Mouse (Mus musculus): ENCODE data around the gene Ubqlnl. TPM values are rescaled to one million over a fixed set of nuclear protein-coding genes. Genes with fewer than 3 reads are reported as not detected.

The Ubqlnl gene
- total and polyA plus RNA-seq, 2 experiments, result not detected

DNA sequence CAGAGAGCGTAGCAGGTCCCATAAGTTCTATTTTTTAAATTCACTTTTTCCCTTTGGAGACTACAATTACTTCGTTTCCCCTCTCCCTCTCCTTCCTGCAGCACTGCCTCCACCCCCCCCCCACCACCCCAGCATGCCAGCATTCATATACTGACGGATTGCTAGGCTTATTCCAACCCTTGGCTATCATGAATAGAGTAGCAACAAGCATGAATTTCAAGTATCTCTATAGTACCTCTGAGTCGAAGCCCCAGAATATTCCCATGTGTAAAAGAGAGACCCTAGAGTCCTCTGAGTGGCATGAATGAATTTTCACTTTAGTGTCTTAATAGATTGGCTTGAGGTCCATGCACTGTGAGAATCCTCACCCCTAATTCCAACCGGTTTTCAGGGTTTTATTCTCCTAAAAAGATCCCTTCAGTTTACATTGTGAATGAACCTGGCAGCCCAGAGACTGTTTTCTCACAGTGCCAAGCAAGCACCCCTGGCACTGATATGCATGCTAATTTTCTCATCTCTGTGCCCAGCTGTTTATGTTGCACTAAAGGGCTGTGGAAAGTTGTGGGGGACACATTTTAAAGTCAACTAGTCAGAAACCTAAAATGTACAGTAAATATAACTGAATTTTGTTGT, 28.2 kb upstream of the Ubqlnl start:
- Histone ChIP-seq H3K79me2 (ENCODE audit: control insufficient read depth, insufficient read depth, low read length) (no peaks in the 10 kb centered on the region), H3K9ac (ENCODE audit: low read depth, low read length) (no peak overlapping the region), H3K4me1 (ENCODE audit: control insufficient read depth, insufficient read depth, low read length) (no peaks in the 10 kb centered on the region), H3K27ac (replicated peaks; ENCODE audit: insufficient read depth, low read depth, low read length) (no peak overlapping the region), H3K36me3 (ENCODE audit: control insufficient read depth, insufficient read depth, low read length) (no peaks in the 10 kb centered on the region), H3K27me3 (ENCODE audit: control insufficient read depth, insufficient read depth, low read length) (no peaks in the 10 kb centered on the region), H3K4me3 (ENCODE audit: insufficient read depth, low read depth, low read length) (no peak overlapping the region)
- no peak for TF ChIP-seq CTCF (IDR thresholded peaks at IDR 0.05; ENCODE audit: low read depth, low read length)
- no peak for TF ChIP-seq POLR2A (IDR thresholded peaks at IDR 0.05; ENCODE audit: extremely low read depth, insufficient read depth, low read length)
- no peak for DNase-seq (ENCODE audit: extremely low read depth, low read depth, low spot score)
- WGBS, result 67% methylated on average over 5 of the region's 5 CpGs

DNA sequence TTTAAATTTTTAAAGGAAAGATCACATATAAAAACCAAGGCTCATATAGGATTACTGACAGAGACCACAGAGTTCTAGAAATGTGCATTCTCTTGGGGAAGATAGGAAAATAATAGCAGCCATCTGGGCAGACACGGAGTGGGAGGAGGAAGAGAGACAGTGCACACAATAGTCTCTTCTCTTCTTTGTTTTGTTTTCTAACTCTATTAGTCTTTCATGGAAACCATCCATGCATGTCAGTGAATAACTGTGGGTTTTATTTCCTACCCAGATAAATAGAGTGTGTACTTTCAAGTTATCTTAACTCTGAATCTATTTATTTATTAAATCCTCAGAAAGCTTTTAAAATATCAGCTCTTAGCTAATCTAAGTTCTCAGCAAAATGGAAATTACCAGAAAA, 24.7 kb upstream of the Ubqlnl start:
- H3K4me3 ChIP-seq (ENCODE audit: insufficient read depth, low read depth, low read length), result no peak overlapping the region
- no peaks in the 10 kb centered on the region for H3K27me3 ChIP-seq (ENCODE audit: control insufficient read depth, insufficient read depth, low read length)
- no peaks in the 10 kb centered on the region for H3K4me1 ChIP-seq (ENCODE audit: control insufficient read depth, insufficient read depth, low read length)
- no peak for TF ChIP-seq POLR2A (IDR thresholded peaks at IDR 0.05; ENCODE audit: extremely low read depth, insufficient read depth, low read length)
- TF ChIP-seq CTCF (IDR thresholded peaks at IDR 0.05; ENCODE audit: low read depth, low read length), result no peak
- WGBS, result 79% methylated on average over 1 of the region's 1 CpGs
- H3K79me2 ChIP-seq (ENCODE audit: control insufficient read depth, insufficient read depth, low read length), result no peaks in the 10 kb centered on the region
- no peak overlapping the region for H3K9ac ChIP-seq (ENCODE audit: low read depth, low read length)
- DNase-seq (ENCODE audit: extremely low read depth, low read depth, low spot score), result no peak
- no peaks in the 10 kb centered on the region for H3K36me3 ChIP-seq (ENCODE audit: control insufficient read depth, insufficient read depth, low read length)
- no peak overlapping the region for H3K27ac ChIP-seq (replicated peaks; ENCODE audit: insufficient read depth, low read depth, low read length)

DNA sequence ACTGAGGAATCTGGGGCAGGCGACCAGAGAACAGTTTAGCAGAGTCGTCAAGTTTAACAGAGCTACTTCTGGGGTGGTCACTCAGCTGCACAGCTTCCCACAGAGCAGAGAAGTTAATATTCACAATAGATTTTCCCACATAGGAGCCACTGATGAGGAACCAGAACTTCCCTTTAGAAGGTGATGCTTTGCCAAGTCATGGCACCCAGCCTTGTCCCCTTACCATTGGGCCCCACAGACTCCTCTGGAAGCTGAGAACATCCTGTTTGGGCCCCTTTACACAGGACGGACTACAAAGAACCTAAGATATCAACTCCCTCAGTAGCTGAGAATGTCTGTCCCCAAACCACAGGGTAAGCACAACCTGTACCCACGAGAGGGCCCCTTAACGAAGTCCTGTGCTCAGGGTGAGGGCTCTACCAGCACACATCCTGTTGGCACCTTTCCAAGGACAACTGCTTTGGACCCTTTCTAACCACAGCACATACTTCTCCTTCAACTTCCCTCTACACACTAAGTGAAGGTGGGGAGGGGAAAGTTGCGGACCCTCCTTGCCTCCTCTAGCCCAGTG, 19.4 kb upstream of the Ubqlnl start:
- no peak overlapping the region for H3K4me3 ChIP-seq (ENCODE audit: insufficient read depth, low read depth, low read length)
- H3K27ac ChIP-seq (replicated peaks; ENCODE audit: insufficient read depth, low read depth, low read length), result no peak overlapping the region
- H3K36me3 ChIP-seq (ENCODE audit: control insufficient read depth, insufficient read depth, low read length), result no peaks in the 10 kb centered on the region
- H3K27me3 ChIP-seq (ENCODE audit: control insufficient read depth, insufficient read depth, low read length), result no peaks in the 10 kb centered on the region
- no peaks in the 10 kb centered on the region for H3K79me2 ChIP-seq (ENCODE audit: control insufficient read depth, insufficient read depth, low read length)
- TF ChIP-seq POLR2A (IDR thresholded peaks at IDR 0.05; ENCODE audit: extremely low read depth, insufficient read depth, low read length) (no peak), CTCF (IDR thresholded peaks at IDR 0.05; ENCODE audit: low read depth, low read length) (no peak)
- H3K9ac ChIP-seq (ENCODE audit: low read depth, low read length), result no peak overlapping the region
- no peak for DNase-seq (ENCODE audit: extremely low read depth, low read depth, low spot score)
- no peaks in the 10 kb centered on the region for H3K4me1 ChIP-seq (ENCODE audit: control insufficient read depth, insufficient read depth, low read length)
- WGBS, result 73% methylated on average over 6 of the region's 6 CpGs

DNA sequence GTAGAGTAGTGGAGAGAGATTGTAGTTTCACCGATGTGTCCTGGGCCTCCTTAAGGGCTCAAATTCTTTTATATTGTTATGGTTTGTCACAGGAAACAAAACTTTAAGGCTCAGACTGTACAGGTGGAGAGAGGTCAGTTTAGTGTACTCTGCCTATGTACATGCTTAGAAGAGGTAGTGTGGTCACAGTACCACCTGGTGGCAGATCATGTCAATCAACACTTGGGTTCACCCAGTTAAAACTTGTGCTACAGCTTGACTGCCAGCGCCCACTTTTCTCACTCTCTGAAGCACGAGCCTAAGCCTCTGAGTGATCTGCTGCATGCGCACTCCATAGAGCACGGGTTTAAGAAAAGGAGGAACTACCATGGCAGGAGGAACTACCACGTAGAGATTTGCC, 16.7 kb upstream of the Ubqlnl start:
- H3K4me3 ChIP-seq (ENCODE audit: insufficient read depth, low read depth, low read length), result no peak overlapping the region
- no peaks in the 10 kb centered on the region for H3K27me3 ChIP-seq (ENCODE audit: control insufficient read depth, insufficient read depth, low read length)
- no peak for DNase-seq (ENCODE audit: extremely low read depth, low read depth, low spot score)
- no peak overlapping the region for H3K9ac ChIP-seq (ENCODE audit: low read depth, low read length)
- WGBS, result 70% methylated on average over 6 of the region's 6 CpGs
- H3K36me3 ChIP-seq (ENCODE audit: control insufficient read depth, insufficient read depth, low read length), result no peaks in the 10 kb centered on the region
- no peaks in the 10 kb centered on the region for H3K79me2 ChIP-seq (ENCODE audit: control insufficient read depth, insufficient read depth, low read length)
- H3K4me1 ChIP-seq (ENCODE audit: control insufficient read depth, insufficient read depth, low read length), result no peaks in the 10 kb centered on the region
- H3K27ac ChIP-seq (replicated peaks; ENCODE audit: insufficient read depth, low read depth, low read length), result no peak overlapping the region
- TF ChIP-seq CTCF (IDR thresholded peaks at IDR 0.05; ENCODE audit: low read depth, low read length), result no peak
- TF ChIP-seq POLR2A (IDR thresholded peaks at IDR 0.05; ENCODE audit: extremely low read depth, insufficient read depth, low read length), result no peak

DNA sequence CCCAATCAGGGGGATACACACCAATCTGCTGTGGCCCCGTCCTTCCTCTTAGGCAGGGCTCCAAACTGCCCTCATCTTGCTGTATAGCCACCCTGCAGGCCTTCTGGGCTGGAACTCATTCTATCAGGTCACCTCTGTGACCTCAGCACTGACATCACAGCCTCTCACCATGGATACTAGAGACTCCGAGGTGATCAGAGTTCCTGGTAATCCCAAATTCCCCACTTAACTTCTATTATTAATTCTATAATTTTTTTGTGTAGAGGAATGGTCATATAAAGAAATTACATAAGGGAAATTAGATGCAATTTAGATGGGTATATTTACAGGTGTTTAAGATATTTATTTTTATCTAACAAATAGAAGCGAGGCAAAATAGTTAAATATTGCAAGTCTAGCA, 7.2 kb downstream of the Ubqlnl start, which contains the start of gene Ubqln3:
TSS of gene Ubqln3 (minus strand) at position 101 of the 400 bp plus-strand sequence.
- TF ChIP-seq CTCF (IDR thresholded peaks at IDR 0.05; ENCODE audit: low read depth, low read length) (no peak), POLR2A (IDR thresholded peaks at IDR 0.05; ENCODE audit: extremely low read depth, insufficient read depth, low read length) (no peak)
- H3K4me1 ChIP-seq (ENCODE audit: control insufficient read depth, insufficient read depth, low read length), result no peaks in the 10 kb centered on the region
- no peaks in the 10 kb centered on the region for H3K79me2 ChIP-seq (ENCODE audit: control insufficient read depth, insufficient read depth, low read length)
- H3K4me3 ChIP-seq (ENCODE audit: insufficient read depth, low read depth, low read length), result no peak within 1 kb of the TSS
- no peak for DNase-seq (ENCODE audit: extremely low read depth, low read depth, low spot score)
- no peaks in the 10 kb centered on the region; the same call in 1 of the 2 replicates for H3K27me3 ChIP-seq (ENCODE audit: control insufficient read depth, insufficient read depth, low read length)
- no peaks in the 10 kb centered on the region for H3K36me3 ChIP-seq (ENCODE audit: control insufficient read depth, insufficient read depth, low read length)
- H3K9ac ChIP-seq (ENCODE audit: low read depth, low read length), result no peak within 1 kb of the TSS
- 63% methylated on average over 3 of the region's 3 CpGs for WGBS
- H3K27ac ChIP-seq (replicated peaks; ENCODE audit: insufficient read depth, low read depth, low read length), result no peak within 1 kb of the TSS

DNA sequence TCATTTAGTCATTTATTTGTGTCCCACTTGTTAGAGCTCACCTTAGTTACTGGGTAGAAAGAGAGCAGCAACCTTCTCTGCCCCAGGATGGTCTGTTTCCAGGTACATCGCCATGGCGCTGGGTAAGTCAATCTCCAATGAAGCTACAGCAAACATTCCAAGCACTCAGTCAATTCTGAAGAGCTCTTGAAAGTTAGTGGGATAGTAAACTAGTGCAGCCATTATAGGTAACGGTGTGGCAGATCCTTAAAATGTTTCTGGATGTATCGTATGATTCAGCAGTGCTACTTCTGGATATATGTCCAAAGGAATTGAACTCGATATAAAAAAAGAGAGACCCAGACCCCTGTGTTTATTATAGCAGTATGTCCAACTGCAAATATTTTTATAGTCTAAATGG, 13.1 kb downstream of the Ubqlnl start, which contains the start of gene Olfr643:
TSS of gene Olfr643 (minus strand) at position 101 of the 400 bp plus-strand sequence.
- DNase-seq (ENCODE audit: extremely low read depth, low read depth, low spot score), result no peak
- Histone ChIP-seq H3K79me2 (ENCODE audit: control insufficient read depth, insufficient read depth, low read length) (no peaks in the 10 kb centered on the region), H3K27ac (replicated peaks; ENCODE audit: insufficient read depth, low read depth, low read length) (no peak within 1 kb of the TSS), H3K27me3 (ENCODE audit: control insufficient read depth, insufficient read depth, low read length) (no peaks in the 10 kb centered on the region), H3K4me1 (ENCODE audit: control insufficient read depth, insufficient read depth, low read length) (no peaks in the 10 kb centered on the region), H3K9ac (ENCODE audit: low read depth, low read length) (no peak within 1 kb of the TSS), H3K36me3 (ENCODE audit: control insufficient read depth, insufficient read depth, low read length) (no peaks in the 10 kb centered on the region), H3K4me3 (ENCODE audit: insufficient read depth, low read depth, low read length) (no peak within 1 kb of the TSS)
- TF ChIP-seq POLR2A (IDR thresholded peaks at IDR 0.05; ENCODE audit: extremely low read depth, insufficient read depth, low read length), result no peak
- TF ChIP-seq CTCF (IDR thresholded peaks at IDR 0.05; ENCODE audit: low read depth, low read length), result no peak
- WGBS, result 65% methylated on average over 5 of the region's 5 CpGs
